Mouse (Mus musculus) C2C12 (cell line): ENCODE measurements around the gene Dgkg.

Experiments
- CTCF ChIP-seq: IDR thresholded peaks from one replicate; pipeline ENCODE4 v1.5.1; 2011; ENCODE audit not compliant: control insufficient read depth, insufficient read depth, insufficient read length
- USF1 ChIP-seq: IDR thresholded peaks from one replicate; pipeline ENCODE4 v1.6.1; 2011; ENCODE audit warnings: low read depth, mild to moderate bottlenecking, control low read depth, moderate library complexity

DNA sequence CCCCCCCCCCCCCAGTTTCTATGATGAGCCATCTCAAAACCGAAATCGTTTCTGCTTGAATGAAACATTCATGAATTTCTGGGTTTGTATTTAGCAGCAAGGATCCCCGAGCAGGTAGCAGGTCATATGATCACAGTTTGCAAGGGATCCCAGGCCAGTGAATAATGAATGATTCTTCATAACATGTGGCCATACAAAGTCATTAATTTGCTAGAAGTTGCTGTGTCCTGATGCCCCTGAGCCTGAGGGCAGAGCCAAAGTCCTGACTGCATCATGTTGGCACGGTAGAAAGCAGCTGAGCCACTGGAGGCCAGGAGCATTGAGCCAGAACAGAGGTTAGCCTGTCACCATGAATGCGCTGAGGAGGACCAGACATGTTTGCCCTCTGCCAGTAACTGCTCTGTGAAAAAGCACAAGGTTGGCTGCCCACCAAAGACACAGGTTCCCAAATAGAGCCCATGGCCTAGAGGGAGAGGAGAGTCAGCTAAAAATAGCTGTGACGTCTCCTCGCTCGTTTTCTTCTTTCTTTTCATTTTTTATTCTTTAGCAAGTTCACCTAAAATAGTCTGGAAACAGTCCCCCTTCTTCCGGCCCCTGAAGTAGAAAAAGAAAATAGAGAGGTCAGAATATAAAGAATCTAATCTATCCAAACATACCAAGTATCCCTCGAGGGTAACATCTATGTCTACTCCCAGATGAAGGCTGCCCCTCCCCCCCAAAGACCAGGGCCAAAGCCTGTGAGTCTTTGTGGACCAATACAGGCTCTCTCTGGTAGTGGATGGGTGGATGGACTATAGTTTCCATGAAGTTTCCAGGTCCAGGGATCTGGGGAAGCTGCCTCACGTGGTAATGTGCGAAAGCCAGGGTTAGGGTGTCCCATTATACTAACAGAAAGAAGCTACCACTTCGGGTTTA is 42.1 kb upstream of the Dgkg start:
- TF ChIP-seq CTCF (no peak), USF1 (no peak)
